Mouse (Mus musculus): ENCODE measurements around the gene C1ql4. TPM values are rescaled to one million over a fixed set of nuclear protein-coding genes. Genes with fewer than 3 reads are reported as not detected.
"Not testable (repeated sequence)": the region's sequence is repeated elsewhere in the genome, so short reads cannot be mapped to it uniquely, and the experiment has no call there.

The C1ql4 gene
- polyA plus RNA-seq, 3 experiments from 2014 or later, result not detected

GRCm38 (mm10) chr15:99074019-99074599, 13.5 kb downstream of the C1ql4 start, which contains the start of gene Troap:
Gene Troap, plus strand, starts transcription at chr15:99074575.
- ATAC-seq, result peak; percentile 22

GRCm38 (mm10) chr15:99071988-99072387, 15.6 kb downstream of the C1ql4 start:
- no peak for ATAC-seq

DNA sequence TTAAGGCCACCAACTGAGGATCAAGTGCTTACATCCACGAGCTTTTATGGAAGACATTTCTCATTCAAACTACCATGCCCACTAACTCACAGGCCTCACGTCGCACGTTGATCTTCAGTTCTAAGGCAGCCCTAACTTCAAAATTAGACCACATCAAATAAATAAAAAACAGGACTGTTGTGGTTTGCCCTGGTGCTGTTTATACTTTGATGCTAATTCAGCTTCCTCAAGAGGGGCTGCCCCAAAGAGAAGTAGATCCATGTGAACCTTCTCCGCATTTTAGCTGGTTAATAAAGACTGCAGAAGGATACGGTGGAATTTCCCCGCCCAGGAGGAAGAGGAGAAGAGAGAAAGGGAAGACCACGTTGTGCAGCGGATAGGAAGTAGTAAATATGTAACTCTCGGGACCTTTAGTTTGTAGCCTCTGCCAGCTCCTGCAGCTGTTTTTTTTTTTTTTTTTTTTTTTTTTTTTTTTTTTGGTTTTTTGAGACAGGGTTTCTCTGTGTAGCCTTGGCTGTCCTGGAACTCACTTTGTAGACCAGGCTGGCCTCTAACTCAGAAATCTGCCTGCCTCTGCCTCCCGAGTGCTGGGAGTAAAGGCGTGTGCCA, 22.0 kb downstream of the C1ql4 start:
- ATAC-seq, result peak; percentile 82

DNA sequence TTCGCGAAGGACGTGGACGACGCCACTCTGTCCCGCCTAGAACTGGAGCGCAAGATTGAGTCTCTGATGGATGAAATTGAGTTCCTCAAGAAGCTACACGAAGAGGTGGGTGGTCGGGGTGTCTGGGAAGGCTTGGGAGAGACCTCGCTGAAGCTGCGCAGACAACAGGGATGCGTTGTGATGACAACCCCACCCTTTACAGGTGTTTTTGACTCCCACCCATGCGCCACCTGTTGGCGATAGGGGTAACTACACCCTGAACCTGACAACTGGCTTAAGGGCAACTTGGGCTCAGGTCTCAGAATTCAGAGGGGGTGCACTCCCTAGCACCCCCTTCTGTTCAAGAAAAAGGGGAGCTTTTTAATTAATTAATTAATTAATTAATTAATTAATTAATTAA, 31.3 kb downstream of the C1ql4 start:
- ATAC-seq, result no peak

DNA sequence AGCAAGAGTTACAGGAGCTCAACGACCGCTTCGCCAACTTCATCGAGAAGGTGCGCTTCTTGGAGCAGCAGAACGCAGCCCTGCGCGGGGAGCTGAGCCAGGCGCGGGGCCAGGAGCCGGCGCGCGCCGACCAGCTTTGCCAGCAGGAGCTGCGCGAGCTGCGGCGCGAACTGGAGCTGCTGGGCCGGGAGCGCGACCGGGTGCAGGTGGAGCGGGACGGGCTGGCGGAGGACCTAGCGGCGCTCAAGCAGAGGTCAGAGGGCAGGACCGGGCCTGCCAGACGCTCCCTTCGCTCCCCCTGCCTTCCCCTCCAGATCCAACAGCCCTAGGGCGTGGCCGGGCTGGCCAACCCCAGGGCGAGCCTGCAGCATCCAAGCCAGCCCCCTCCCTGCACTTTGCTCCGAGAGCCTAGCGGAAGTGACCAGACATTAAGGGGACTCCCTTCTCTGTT, 32.1 kb downstream of the C1ql4 start:
- ATAC-seq, result no peak

- ATAC-seq, result no peak
Measured at GRCm38 (mm10) chr15:99055040-99055439, 32.6 kb downstream of the C1ql4 start, which contains the start of gene Prph. Gene Prph, plus strand, starts transcription at chr15:99055174.

- no peak for ATAC-seq
Measured at GRCm38 (mm10) chr15:99053373-99053772, 34.2 kb downstream of the C1ql4 start.

- peak; percentile 32 for ATAC-seq
Measured at GRCm38 (mm10) chr15:99049473-99050253, 38.0 kb downstream of the C1ql4 start.

DNA sequence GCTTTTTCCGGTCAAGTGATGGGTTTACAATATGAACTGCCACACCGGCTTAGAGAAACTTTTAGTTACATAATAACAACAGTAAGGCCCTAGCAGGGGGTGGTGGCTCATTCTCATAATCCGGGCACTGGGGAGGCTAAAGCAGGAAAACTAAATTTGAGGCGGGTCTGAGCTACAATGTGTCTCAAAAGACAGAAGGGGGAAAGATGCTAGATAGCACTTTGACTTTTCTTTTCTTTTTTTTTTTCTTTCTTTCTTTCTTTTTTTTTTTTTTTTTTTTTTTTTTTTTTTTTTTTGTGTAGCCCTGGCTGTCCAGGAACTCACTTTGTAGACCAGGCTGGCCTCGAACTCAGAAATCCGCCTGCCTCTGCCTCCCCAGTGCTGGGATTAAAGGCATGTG, 41.9 kb downstream of the C1ql4 start:
- not testable (repeated sequence) for ATAC-seq

DNA sequence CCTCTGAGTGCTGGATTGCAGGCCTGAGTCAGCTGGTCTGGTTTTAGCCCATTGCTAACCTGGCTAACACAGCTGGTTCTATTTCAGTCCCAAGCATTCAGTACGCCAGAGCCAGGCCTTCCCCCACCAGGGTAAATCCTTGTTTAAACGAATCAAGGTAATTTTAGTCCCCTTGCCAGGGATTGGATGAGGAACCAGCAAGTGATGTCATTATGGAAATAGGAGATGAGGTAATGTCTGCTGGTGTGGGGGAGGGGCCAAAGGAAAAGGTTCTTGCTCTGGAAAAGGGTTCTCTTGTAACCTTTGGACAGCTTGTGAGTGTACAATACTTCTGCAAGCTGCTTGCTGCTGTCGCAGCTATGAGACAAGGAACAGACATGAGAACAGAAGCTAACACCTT, 42.8 kb downstream of the C1ql4 start:
- ATAC-seq, result no peak

- no peak for ATAC-seq
Measured at GRCm38 (mm10) chr15:99042334-99042733, 45.3 kb downstream of the C1ql4 start.

- no peak for ATAC-seq
Measured at GRCm38 (mm10) chr15:99040920-99041856, 46.4 kb downstream of the C1ql4 start.

DNA sequence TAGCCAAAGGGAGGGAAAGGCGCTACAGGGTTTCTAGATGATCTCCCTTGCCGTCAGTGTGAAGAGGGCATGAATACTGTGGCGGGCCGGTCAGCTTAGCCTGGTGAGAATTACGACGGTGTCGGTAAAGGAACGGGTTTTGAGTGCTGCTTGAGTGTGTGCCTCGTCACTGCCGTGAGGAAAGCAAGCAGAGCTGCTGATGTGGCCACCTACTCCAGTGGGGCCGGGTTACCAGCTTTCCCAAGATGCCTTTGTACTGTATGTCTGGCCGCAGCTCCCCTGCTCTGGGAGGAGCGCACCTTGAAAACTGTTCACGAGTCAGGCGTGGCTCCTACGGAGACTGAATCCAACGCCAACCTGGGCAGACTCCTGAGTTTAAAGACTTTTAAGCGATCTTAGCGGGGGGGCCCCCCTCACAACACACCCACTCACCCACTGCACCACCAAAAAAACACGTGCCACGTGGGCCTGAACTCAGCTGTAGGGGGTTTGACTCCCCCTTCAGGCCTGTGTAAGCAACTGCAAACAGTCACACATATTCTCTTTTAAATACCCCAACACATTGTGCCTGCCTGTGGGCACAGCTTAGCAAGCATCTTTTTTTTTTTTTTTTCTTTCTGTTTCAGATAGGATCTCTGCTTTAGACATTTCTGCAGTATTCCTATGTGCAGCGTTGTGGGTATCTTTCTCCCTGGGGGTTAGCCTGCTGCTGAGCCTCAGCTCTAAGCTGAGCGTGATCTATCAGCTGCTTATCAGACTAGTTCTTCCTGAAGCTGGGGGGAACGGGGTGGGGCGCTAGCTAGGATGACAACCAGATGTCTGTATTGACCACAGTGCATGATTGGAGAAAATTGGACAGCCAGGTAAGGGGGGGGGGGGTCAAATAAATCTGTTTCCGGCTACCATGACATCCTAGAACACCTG, 47.4 kb downstream of the C1ql4 start:
- ATAC-seq, result no peak

DNA sequence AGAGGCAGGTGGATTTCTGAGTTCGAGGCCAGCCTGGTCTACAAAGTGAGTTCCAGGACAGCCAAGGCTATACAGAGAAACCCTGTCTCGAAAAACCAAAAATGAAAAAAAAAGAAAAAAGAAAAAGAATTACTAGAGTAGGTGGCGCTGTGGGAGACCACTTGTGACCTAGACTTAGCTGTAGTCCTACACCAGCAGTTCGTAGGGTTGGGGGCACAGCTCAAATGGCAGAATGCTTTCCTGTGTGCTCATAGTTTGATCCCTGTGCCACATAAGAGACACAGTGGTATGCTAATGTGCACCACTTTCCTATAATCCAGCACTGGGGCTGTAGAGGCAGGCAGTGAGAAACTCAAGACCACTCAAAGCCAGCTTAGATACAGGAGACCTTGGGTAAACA, 48.3 kb downstream of the C1ql4 start:
- ATAC-seq, result no peak

- ATAC-seq, result no peak
Measured at GRCm38 (mm10) chr15:99038797-99039196, 48.8 kb downstream of the C1ql4 start.

DNA sequence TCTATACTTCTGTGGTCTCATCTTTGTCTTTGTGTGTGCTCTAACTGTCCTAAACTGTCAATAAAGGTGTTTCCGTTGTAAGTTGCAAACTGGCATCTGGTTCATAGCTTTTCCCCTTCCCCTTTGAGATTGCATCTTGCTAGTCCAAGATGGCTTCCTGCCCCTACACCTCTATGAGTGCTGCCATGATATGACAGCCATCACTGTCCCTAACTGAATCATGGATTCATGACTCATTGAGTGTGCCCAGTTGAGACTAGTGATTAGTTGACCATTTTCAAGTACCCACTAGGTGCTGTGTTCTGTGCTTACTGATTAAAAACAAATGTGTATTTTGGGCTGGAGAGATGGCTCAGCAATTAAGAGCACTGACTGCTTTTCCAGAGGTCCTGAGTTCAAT, 49.6 kb downstream of the C1ql4 start:
- no peak for ATAC-seq

GRCm38 (mm10) chr15:99036249-99036905, 51.2 kb downstream of the C1ql4 start:
- ATAC-seq, result no peak

GRCm38 (mm10) chr15:99035431-99035830, 52.2 kb downstream of the C1ql4 start:
- no peak for ATAC-seq
